Mouse (Mus musculus) myocyte (in vitro differentiated cells): ENCODE measurements around the gene Atp6v0e. TPM values are rescaled to one million over a fixed set of nuclear protein-coding genes. Genes with fewer than 3 reads are reported as not detected.

ENCODE experiments used
- H3K27me3 ChIP-seq: one replicate; pipeline ENCODE4 v1.6.1; 2011; ENCODE audit not compliant: control insufficient read depth, insufficient read depth, insufficient read length
- H3K36me3 ChIP-seq: one replicate; pipeline ENCODE4 v1.6.1; 2011; ENCODE audit not compliant: control insufficient read depth, insufficient read depth
- H3K4me2 ChIP-seq: one replicate; pipeline ENCODE4 v1.6.1; 2011; ENCODE audit warnings: low read depth, control low read depth
- H3K4me3 ChIP-seq: one replicate; pipeline ENCODE4 v1.5.1; 2011; ENCODE audit warnings: mild to moderate bottlenecking, control low read depth, moderate library complexity
- H3K79me2 ChIP-seq: one replicate; pipeline ENCODE4 v1.6.1; 2011; ENCODE audit not compliant: control insufficient read depth, insufficient read depth
- H3ac ChIP-seq: one replicate; pipeline ENCODE4 v1.6.1; 2011; ENCODE audit not compliant: control insufficient read depth, insufficient read length
- CEBPB ChIP-seq: IDR thresholded peaks from 2 replicates; pipeline ENCODE4 v1.6.1; 2011; ENCODE audit warnings: mild to moderate bottlenecking, moderate library complexity; ENCODE audit not compliant: poor library complexity, insufficient read depth, severe bottlenecking
- E2F4 ChIP-seq: IDR thresholded peaks from one replicate; pipeline ENCODE4 v1.6.1; 2011; ENCODE audit warnings: mild to moderate bottlenecking, control low read depth, moderate library complexity; ENCODE audit not compliant: insufficient read depth
- MAX ChIP-seq: IDR thresholded peaks from one replicate; pipeline ENCODE4 v1.6.1; 2011; ENCODE audit warnings: low read depth, mild to moderate bottlenecking, control low read depth
- MYOD1 ChIP-seq, 3 experiments: IDR thresholded peaks; one replicate each; pipeline ENCODE4 v1.6.1; 2011; ENCODE audit warnings: control low read depth in 2 of 3, low read depth in 2 of 3, mild to moderate bottlenecking in 2 of 3, moderate library complexity in 1 of 3; ENCODE audit not compliant: insufficient read length in 2 of 3, control insufficient read depth in 1 of 3
- MYOG ChIP-seq, 3 experiments: IDR thresholded peaks; one replicate each; pipeline ENCODE4 v1.6.1; 2011; ENCODE audit warnings: control low read depth in 2 of 3, low read depth in 2 of 3, mild to moderate bottlenecking in 2 of 3; ENCODE audit not compliant: insufficient read length in 2 of 3, control insufficient read depth in 1 of 3, insufficient read depth in 1 of 3
- POLR2A ChIP-seq: IDR thresholded peaks from one replicate; pipeline ENCODE4 v1.6.1; 2011; ENCODE audit warnings: low read depth, mild to moderate bottlenecking, control low read depth, moderate library complexity; ENCODE audit not compliant: insufficient read length
- POLR2AphosphoS2 ChIP-seq: IDR thresholded peaks from one replicate; pipeline ENCODE4 v1.6.1; 2011; ENCODE audit warnings: low read depth, control low read depth; ENCODE audit not compliant: insufficient read length
- REST ChIP-seq: IDR thresholded peaks from one replicate; pipeline ENCODE4 v1.6.1; 2011; ENCODE audit warnings: mild to moderate bottlenecking, control low read depth, moderate library complexity; ENCODE audit not compliant: insufficient read depth, insufficient read length
- SRF ChIP-seq: IDR thresholded peaks from one replicate; pipeline ENCODE4 v1.6.1; 2011; ENCODE audit warnings: low read depth; ENCODE audit not compliant: control insufficient read depth, insufficient read length
- TCF12 ChIP-seq: IDR thresholded peaks from one replicate; pipeline ENCODE4 v1.6.1; 2011; ENCODE audit warnings: mild to moderate bottlenecking, control low read depth; ENCODE audit not compliant: poor library complexity, insufficient read depth, severe bottlenecking
- TCF3 ChIP-seq: IDR thresholded peaks from one replicate; pipeline ENCODE4 v1.6.1; 2011; ENCODE audit warnings: low read depth, control low read depth; ENCODE audit not compliant: insufficient read length
- USF1 ChIP-seq: IDR thresholded peaks from one replicate; pipeline ENCODE4 v1.6.1; 2011; ENCODE audit warnings: low read depth, mild to moderate bottlenecking, control low read depth, moderate library complexity
- polyA plus RNA-seq: library from polyadenylated mRNA; unstranded; fragments of >200 nt; fragmentation: generic; extraction: Trizol; gene quantifications from one replicate; pipeline ENCODE4 v1.2.1, GENCODE M21; 2012; ENCODE audit warnings: missing spikeins

Gene Atp6v0e
- polyA plus RNA-seq, 1 experiment: 211 TPM

DNA sequence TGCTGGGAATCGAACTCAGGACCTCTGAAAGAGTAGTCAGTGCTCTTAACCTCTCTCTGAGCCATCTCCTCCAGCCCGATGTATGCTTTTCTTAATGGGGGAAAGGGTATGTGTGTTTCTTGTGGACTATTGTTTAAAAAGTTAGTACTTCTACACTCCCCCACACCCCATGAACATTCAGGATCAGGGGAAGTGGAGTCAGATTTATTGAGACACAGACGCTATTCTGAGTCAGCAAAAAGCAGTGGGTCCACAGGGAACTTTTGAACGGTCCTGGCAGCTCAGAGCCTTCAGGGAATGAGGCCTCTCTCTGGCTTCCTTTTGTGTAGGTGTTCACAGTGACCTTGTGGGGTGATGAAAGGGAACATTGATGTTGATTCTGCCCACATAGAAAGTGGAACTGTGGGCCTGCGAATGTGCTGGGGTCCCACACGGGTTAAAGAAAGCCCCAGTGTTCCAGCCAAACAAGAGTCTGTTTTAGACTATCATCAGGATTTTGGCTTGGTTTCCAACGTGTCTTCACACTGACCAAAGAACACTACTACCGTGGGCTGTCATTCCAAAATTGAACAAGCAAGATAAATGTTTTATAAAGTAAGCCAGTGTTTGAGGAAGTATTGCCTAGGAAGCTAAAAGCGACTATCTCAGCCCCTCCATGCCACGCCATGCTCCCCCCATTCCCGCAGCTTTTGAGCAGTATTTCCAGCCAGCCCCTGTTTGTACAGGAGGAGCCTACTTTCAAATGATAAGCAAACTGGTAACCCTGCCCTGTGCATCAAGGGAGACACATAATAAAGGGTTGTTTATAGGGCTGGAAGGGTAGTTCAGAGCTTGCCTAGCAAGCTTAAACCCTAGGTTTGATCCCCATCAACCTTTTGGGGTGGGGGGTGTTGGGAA lies 42.7 kb downstream of the Atp6v0e start:
- TF ChIP-seq USF1: no peak
- no peak for TF ChIP-seq POLR2AphosphoS2
- no peak for TF ChIP-seq POLR2A
- no peak for TF ChIP-seq MAX
- TF ChIP-seq SRF: no peak
- no peak for TF ChIP-seq REST
- TF ChIP-seq TCF12: no peak
- no peak for TF ChIP-seq MYOD1 (IDR thresholded peaks at IDR 0.05; ENCODE audit: control insufficient read depth in 1 of 3, insufficient read length in 2 of 3, low read depth in 2 of 3)
- TF ChIP-seq E2F4: no peak
- no peak for TF ChIP-seq CEBPB
- Histone ChIP-seq H3ac (no peak overlapping the region), H3K4me3 (no peak overlapping the region)

DNA sequence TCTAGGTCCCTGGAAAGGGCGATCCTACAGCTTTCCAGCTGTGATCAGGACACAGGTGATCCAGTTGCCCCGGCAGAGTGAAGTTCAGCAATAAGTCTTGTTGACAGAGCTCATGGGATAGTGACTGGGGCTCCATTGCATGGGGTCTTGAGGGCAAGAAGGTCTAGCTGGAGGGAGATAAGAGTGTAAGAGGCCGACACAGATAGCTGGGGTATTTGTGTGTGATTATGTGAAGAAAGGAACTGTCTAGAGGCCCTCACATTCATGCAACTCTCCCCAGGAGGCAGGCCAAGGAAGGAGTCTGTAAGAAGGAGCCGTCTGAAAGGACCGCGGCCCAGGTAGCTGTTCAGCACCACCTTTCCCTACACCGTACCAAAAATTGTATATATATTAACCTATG lies 44.0 kb downstream of the Atp6v0e start:
- TF ChIP-seq POLR2A: no peak
- no peak for TF ChIP-seq CEBPB
- no peak for TF ChIP-seq TCF3
- TF ChIP-seq MYOD1 (IDR thresholded peaks at IDR 0.05; ENCODE audit: control insufficient read depth in 1 of 3, insufficient read length in 2 of 3, low read depth in 2 of 3): no peak
- no peak for TF ChIP-seq POLR2AphosphoS2
- no peak for TF ChIP-seq SRF
- TF ChIP-seq USF1: no peak
- no peaks in the 10 kb centered on the region for H3K27me3 ChIP-seq

More for the DNA sequence above, 42.7 kb downstream of the Atp6v0e start:
- Histone ChIP-seq H3K27me3 (no peaks in the 10 kb centered on the region), H3K36me3 (no peaks in the 10 kb centered on the region), H3K79me2 (no peaks in the 10 kb centered on the region), H3K4me2 (no peak overlapping the region)

DNA sequence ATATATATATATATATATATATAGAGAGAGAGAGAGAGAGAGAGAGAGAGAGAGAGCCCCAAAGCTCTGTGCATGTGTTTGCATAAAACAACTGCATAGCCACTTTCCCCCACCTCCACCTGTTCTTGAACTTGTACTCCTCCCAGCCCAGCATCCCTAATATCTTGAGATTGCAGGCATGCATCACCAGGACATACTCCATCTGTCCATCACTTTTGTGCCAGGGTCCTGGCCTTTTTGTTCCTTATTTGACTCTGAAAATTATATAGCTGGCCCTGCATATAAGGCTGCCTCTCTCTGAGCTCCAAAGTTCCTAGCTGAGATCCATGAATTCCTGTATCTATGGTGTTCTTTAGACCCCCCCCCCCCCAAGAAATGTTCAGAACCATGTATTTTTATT lies 45.5 kb downstream of the Atp6v0e start:
- H3K36me3 ChIP-seq: no peaks in the 10 kb centered on the region
- no peaks in the 10 kb centered on the region for H3K27me3 ChIP-seq

More for the DNA sequence above, 44.0 kb downstream of the Atp6v0e start:
- Histone ChIP-seq H3K79me2 (no peaks in the 10 kb centered on the region), H3K4me2 (no peak overlapping the region), H3K36me3 (no peaks in the 10 kb centered on the region), H3ac (no peak overlapping the region), H3K4me3 (no peak overlapping the region)

DNA sequence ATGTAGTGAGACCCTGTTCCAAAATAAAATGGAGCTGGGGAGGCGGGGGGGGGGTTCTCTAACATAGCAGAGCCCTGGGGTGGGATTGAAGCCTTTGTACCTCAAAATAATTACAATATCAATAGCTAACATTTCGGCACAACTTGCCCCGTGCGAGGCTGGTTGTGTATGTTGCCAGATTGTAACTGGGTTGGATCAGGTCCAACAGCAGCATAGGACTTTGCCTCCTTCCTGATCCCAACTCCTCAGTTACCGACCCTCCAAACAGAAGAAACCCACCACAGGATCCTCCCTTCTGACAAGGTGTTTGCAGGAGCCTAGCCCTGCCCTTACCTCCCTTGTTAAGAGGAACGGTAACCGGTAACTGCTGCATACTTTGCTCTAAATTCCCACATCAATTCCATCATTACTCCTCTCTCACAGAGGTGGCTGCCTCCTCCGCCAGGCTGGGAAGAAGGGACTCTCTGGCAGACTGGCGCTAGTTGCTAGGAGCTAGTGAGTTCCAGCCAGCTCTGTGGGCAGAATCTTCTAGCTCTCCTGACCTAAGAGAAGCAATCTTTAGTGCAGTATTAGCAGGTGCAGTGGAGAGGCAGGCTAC lies 46.1 kb downstream of the Atp6v0e start:
- H3K27me3 ChIP-seq: no peaks in the 10 kb centered on the region
- H3K79me2 ChIP-seq: no peaks in the 10 kb centered on the region
- no peak overlapping the region for H3ac ChIP-seq
- no peak overlapping the region for H3K4me3 ChIP-seq
- no peak overlapping the region for H3K4me2 ChIP-seq
- no peak for TF ChIP-seq E2F4
- TF ChIP-seq MYOD1 (IDR thresholded peaks at IDR 0.05; ENCODE audit: control insufficient read depth in 1 of 3, insufficient read length in 2 of 3, low read depth in 2 of 3): no peak
- TF ChIP-seq USF1: no peak
- TF ChIP-seq TCF12: no peak
- TF ChIP-seq MYOG (IDR thresholded peaks at IDR 0.05; ENCODE audit: control insufficient read depth in 1 of 3, insufficient read depth in 1 of 3, insufficient read length in 2 of 3, low read depth in 2 of 3): no peak
- no peak for TF ChIP-seq POLR2AphosphoS2
- no peak for TF ChIP-seq TCF3
- no peak for TF ChIP-seq POLR2A
- no peak for TF ChIP-seq MAX
- no peak for TF ChIP-seq SRF
- TF ChIP-seq REST: no peak
- no peaks in the 10 kb centered on the region for H3K36me3 ChIP-seq

More for the DNA sequence above, 45.5 kb downstream of the Atp6v0e start:
- Histone ChIP-seq H3K4me2 (no peak overlapping the region), H3ac (no peak overlapping the region), H3K79me2 (no peaks in the 10 kb centered on the region), H3K4me3 (no peak overlapping the region)
- TF ChIP-seq MYOD1 (IDR thresholded peaks at IDR 0.05; ENCODE audit: control insufficient read depth in 1 of 3, insufficient read length in 2 of 3, low read depth in 2 of 3) (no peak), REST (no peak), POLR2A (no peak), POLR2AphosphoS2 (no peak), MAX (no peak), CEBPB (no peak), SRF (no peak), E2F4 (no peak), TCF12 (no peak), USF1 (no peak), MYOG (IDR thresholded peaks at IDR 0.05; ENCODE audit: control insufficient read depth in 1 of 3, insufficient read depth in 1 of 3, insufficient read length in 2 of 3, low read depth in 2 of 3) (no peak), TCF3 (no peak)

DNA sequence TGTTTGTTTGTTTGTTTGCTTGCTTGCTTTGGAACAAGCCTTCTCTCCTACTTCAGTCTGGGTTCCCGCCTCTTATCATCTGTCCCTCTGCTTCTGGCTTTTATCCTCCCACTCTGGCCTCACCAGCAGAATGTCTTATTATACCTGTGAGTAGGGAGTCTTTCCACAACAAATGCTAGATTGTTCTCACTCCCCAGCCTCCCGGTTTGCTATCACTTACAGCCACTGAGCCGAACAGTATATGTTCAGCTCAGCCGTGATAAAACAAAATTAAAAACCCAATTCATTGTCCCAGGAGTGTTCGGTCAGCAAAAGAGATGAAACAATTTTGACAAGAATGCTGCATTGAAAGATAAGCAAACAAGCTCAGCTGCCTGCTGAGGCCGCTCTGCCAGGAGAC lies 47.0 kb downstream of the Atp6v0e start:
- H3K27me3 ChIP-seq: no peaks in the 10 kb centered on the region

More for the DNA sequence above, 47.0 kb downstream of the Atp6v0e start:
- Histone ChIP-seq H3K79me2 (no peaks in the 10 kb centered on the region), H3K4me3 (no peak overlapping the region), H3ac (no peak overlapping the region), H3K36me3 (no peaks in the 10 kb centered on the region), H3K4me2 (no peak overlapping the region)
- TF ChIP-seq MYOG (IDR thresholded peaks at IDR 0.05; ENCODE audit: control insufficient read depth in 1 of 3, insufficient read depth in 1 of 3, insufficient read length in 2 of 3, low read depth in 2 of 3): no peak
- TF ChIP-seq E2F4: no peak
- no peak for TF ChIP-seq SRF
- no peak for TF ChIP-seq REST
- TF ChIP-seq MAX: no peak
- no peak for TF ChIP-seq TCF3
- TF ChIP-seq TCF12: no peak
- no peak for TF ChIP-seq CEBPB
- TF ChIP-seq USF1: no peak
- no peak for TF ChIP-seq POLR2A
- TF ChIP-seq MYOD1 (IDR thresholded peaks at IDR 0.05; ENCODE audit: control insufficient read depth in 1 of 3, insufficient read length in 2 of 3, low read depth in 2 of 3): no peak
- no peak for TF ChIP-seq POLR2AphosphoS2
